Mouse (Mus musculus) stomach, embryonic 15.5 days (tissue): ENCODE data around the gene Npc1l1. TPM values are rescaled to one million over a fixed set of nuclear protein-coding genes. Genes with fewer than 3 reads are reported as not detected.

Experiments used
- ATAC-seq: fragments of 200-750 bp; cut with Nextera tagmentation; 2 replicates; pipeline ENCODE4 v1.8.0; 2017; ENCODE audit warnings: low read depth, moderate number of reproducible peaks, moderate TSS enrichment; ENCODE audit not compliant: insufficient read depth, low FRiP score
- H3K27ac ChIP-seq: fragments of 300-500 bp; sonication (generic); 2 replicates; pipeline ENCODE4 v1.5.1; 2015; ENCODE audit warnings: mild to moderate bottlenecking, inconsistent platforms
- H3K27me3 ChIP-seq: fragments of 300-500 bp; sonication (generic); replicated peaks from 2 replicates; pipeline ENCODE4 v1.6.1; 2015; ENCODE audit warnings: inconsistent platforms
- H3K36me3 ChIP-seq: fragments of 300-500 bp; sonication (generic); 2 replicates; pipeline ENCODE4 v1.6.1; 2015; ENCODE audit warnings: inconsistent platforms
- H3K4me1 ChIP-seq: fragments of 300-500 bp; sonication (generic); 2 replicates; pipeline ENCODE4 v1.6.1; 2015; ENCODE audit warnings: inconsistent platforms
- H3K4me2 ChIP-seq: fragments of 300-500 bp; sonication (generic); 2 replicates; pipeline ENCODE4 v1.6.1; 2015; ENCODE audit warnings: mild to moderate bottlenecking, inconsistent platforms
- H3K4me3 ChIP-seq: fragments of 300-500 bp; sonication (generic); replicated peaks from 2 replicates; pipeline ENCODE4 v1.5.1; 2015; ENCODE audit warnings: inconsistent platforms
- H3K9ac ChIP-seq: fragments of 300-500 bp; sonication (generic); 2 replicates; pipeline ENCODE4 v1.6.1; 2015; ENCODE audit warnings: inconsistent platforms
- H3K9me3 ChIP-seq: fragments of 300-500 bp; sonication (generic); 2 replicates; pipeline ENCODE4 v1.6.1; 2016; ENCODE audit warnings: inconsistent platforms
- WGBS: fragments of 180-500 bp; shearing (Covaris S2); methylation state at CpG from one replicate; pipeline ENCODE4 v1.1.7; 2015; 5-methylcytosine and 5-hydroxymethylcytosine counted together
- polyA plus RNA-seq: library from polyadenylated mRNA; unstranded; fragments of >200 nt; fragmentation: Nextera tagmentation; extraction: Ambion mirVana; gene quantifications from 2 replicates; pipeline ENCODE4 v1.2.1, GENCODE M21; 2015

Npc1l1 gene
- polyA plus RNA-seq, 1 experiment from 2014 or later = 2.0 TPM

GRCm38 (mm10) chr11:6177781-6178420, 52.0 kb downstream of the Npc1l1 start:
- H3K4me3 ChIP-seq = no peak overlapping the region
- no peak for ATAC-seq
- no peaks in the 10 kb centered on the region for H3K36me3 ChIP-seq
- no peaks in the 10 kb centered on the region for H3K27me3 ChIP-seq
- H3K4me2 ChIP-seq = no peak overlapping the region
- H3K4me1 ChIP-seq = peaks cover 8% of the 10 kb centered on the region; the same call in 1 of the 2 replicates
- 83% methylated on average over 8 of the region's 8 CpGs for WGBS
- no peaks in the 10 kb centered on the region for H3K9me3 ChIP-seq
- no peak overlapping the region for H3K27ac ChIP-seq
- no peak overlapping the region for H3K9ac ChIP-seq

GRCm38 (mm10) chr11:6175506-6175905, 54.4 kb downstream of the Npc1l1 start:
- WGBS = 50% methylated on average over 1 of the region's 1 CpGs
- no peaks in the 10 kb centered on the region for H3K27me3 ChIP-seq
- no peak for ATAC-seq
- peaks cover 8% of the 10 kb centered on the region; the same call in 1 of the 2 replicates for H3K4me1 ChIP-seq
- no peaks in the 10 kb centered on the region for H3K9me3 ChIP-seq
- H3K27ac ChIP-seq = no peak overlapping the region
- H3K36me3 ChIP-seq = no peaks in the 10 kb centered on the region
- no peak overlapping the region for H3K4me3 ChIP-seq
- no peak overlapping the region for H3K4me2 ChIP-seq
- no peak overlapping the region for H3K9ac ChIP-seq

GRCm38 (mm10) chr11:6174719-6175118, 55.2 kb downstream of the Npc1l1 start:
- peak; percentile 14; the same call in 1 of the 2 replicates for ATAC-seq
- Histone ChIP-seq H3K4me3 (no peak overlapping the region), H3K9ac (no peak overlapping the region), H3K27me3 (no peaks in the 10 kb centered on the region), H3K9me3 (no peaks in the 10 kb centered on the region), H3K4me1 (peaks cover 8% of the 10 kb centered on the region; the same call in 1 of the 2 replicates), H3K36me3 (no peaks in the 10 kb centered on the region), H3K27ac (no peak overlapping the region), H3K4me2 (no peak overlapping the region)
- 46% methylated on average over 7 of the region's 7 CpGs for WGBS

- no peaks in the 10 kb centered on the region for H3K4me1 ChIP-seq
- H3K27ac ChIP-seq = no peak overlapping the region
- H3K4me3 ChIP-seq = no peak overlapping the region
- no peak for ATAC-seq
- 68% methylated on average over 2 of the region's 2 CpGs for WGBS
- H3K27me3 ChIP-seq = no peaks in the 10 kb centered on the region
- H3K9ac ChIP-seq = no peak overlapping the region
- no peaks in the 10 kb centered on the region for H3K9me3 ChIP-seq
- no peak overlapping the region for H3K4me2 ChIP-seq
- no peaks in the 10 kb centered on the region for H3K36me3 ChIP-seq
These were observed 60.8 kb downstream of the Npc1l1 start for GRCm38 (mm10) chr11:6169041-6169663.

- Histone ChIP-seq H3K36me3 (no peaks in the 10 kb centered on the region), H3K27me3 (no peaks in the 10 kb centered on the region), H3K4me3 (no peak overlapping the region), H3K4me1 (no peaks in the 10 kb centered on the region), H3K27ac (no peak overlapping the region), H3K9me3 (no peaks in the 10 kb centered on the region), H3K4me2 (no peak overlapping the region), H3K9ac (no peak overlapping the region)
- WGBS = 94% methylated on average over 12 of the region's 12 CpGs
- no peak for ATAC-seq
These were observed 63.6 kb downstream of the Npc1l1 start for GRCm38 (mm10) chr11:6166351-6166750.

- no peak for ATAC-seq
- no peaks in the 10 kb centered on the region; the same call in 1 of the 2 replicates for H3K4me1 ChIP-seq
- no peaks in the 10 kb centered on the region for H3K36me3 ChIP-seq
- H3K27me3 ChIP-seq = no peaks in the 10 kb centered on the region
- no peak overlapping the region for H3K4me2 ChIP-seq
- H3K27ac ChIP-seq = no peak overlapping the region
- no peaks in the 10 kb centered on the region for H3K9me3 ChIP-seq
- H3K9ac ChIP-seq = no peak overlapping the region
- H3K4me3 ChIP-seq = no peak overlapping the region
- WGBS = 82% methylated on average over 7 of the region's 7 CpGs
These were observed 64.4 kb downstream of the Npc1l1 start for GRCm38 (mm10) chr11:6165391-6166081.

- H3K9ac ChIP-seq = no peak overlapping the region
- no peak overlapping the region for H3K27ac ChIP-seq
- no peaks in the 10 kb centered on the region; the same call in 1 of the 2 replicates for H3K4me1 ChIP-seq
- H3K27me3 ChIP-seq = no peaks in the 10 kb centered on the region
- H3K4me2 ChIP-seq = no peak overlapping the region
- H3K36me3 ChIP-seq = no peaks in the 10 kb centered on the region
- H3K9me3 ChIP-seq = no peaks in the 10 kb centered on the region
- ATAC-seq = no peak
- WGBS = 92% methylated on average over 7 of the region's 7 CpGs
- no peak overlapping the region for H3K4me3 ChIP-seq
These were observed 65.2 kb downstream of the Npc1l1 start for GRCm38 (mm10) chr11:6164781-6165180.

- no peaks in the 10 kb centered on the region; the same call in 1 of the 2 replicates for H3K4me1 ChIP-seq
- no peaks in the 10 kb centered on the region for H3K36me3 ChIP-seq
- ATAC-seq = no peak
- no peak overlapping the region for H3K27ac ChIP-seq
- H3K4me2 ChIP-seq = no peak overlapping the region
- H3K9ac ChIP-seq = no peak overlapping the region
- H3K9me3 ChIP-seq = no peaks in the 10 kb centered on the region
- no peak overlapping the region for H3K4me3 ChIP-seq
- no peaks in the 10 kb centered on the region for H3K27me3 ChIP-seq
- WGBS = 83% methylated on average over 12 of the region's 12 CpGs
These were observed 66.2 kb downstream of the Npc1l1 start for GRCm38 (mm10) chr11:6163706-6164105.

- 93% methylated on average over 3 of the region's 3 CpGs for WGBS
These were observed 66.9 kb downstream of the Npc1l1 start for GRCm38 (mm10) chr11:6163062-6163461.

GRCm38 (mm10) chr11:6161549-6161948, 68.4 kb downstream of the Npc1l1 start:
- Histone ChIP-seq H3K4me2 (no peak overlapping the region), H3K4me1 (no peaks in the 10 kb centered on the region; the same call in 1 of the 2 replicates), H3K4me3 (no peak overlapping the region), H3K9ac (no peak overlapping the region), H3K27me3 (no peaks in the 10 kb centered on the region), H3K27ac (no peak overlapping the region), H3K36me3 (no peaks in the 10 kb centered on the region), H3K9me3 (no peaks in the 10 kb centered on the region)
- ATAC-seq = no peak

More at GRCm38 (mm10) chr11:6163062-6163461, 66.9 kb downstream of the Npc1l1 start:
- Histone ChIP-seq H3K4me3 (no peak overlapping the region), H3K27ac (no peak overlapping the region), H3K27me3 (no peaks in the 10 kb centered on the region), H3K9ac (no peak overlapping the region), H3K4me1 (no peaks in the 10 kb centered on the region; the same call in 1 of the 2 replicates), H3K36me3 (no peaks in the 10 kb centered on the region), H3K4me2 (no peak overlapping the region), H3K9me3 (no peaks in the 10 kb centered on the region)
- no peak for ATAC-seq
